Mouse (Mus musculus): ENCODE results near the gene Ms4a18.

- no peak for TF ChIP-seq CTCF (conservative IDR thresholded peaks at IDR 0.05; ENCODE audit: low read length)
- no peak for TF ChIP-seq NANOG (IDR thresholded peaks at IDR 0.05; ENCODE audit: borderline replicate concordance, low read length)
- no peak for TF ChIP-seq POU5F1 (IDR thresholded peaks at IDR 0.05; ENCODE audit: borderline replicate concordance, low read length)
Observed at GRCm38 (mm10) chr19:10993150-10993549, 24.7 kb downstream of the Ms4a18 start, which contains the start of gene Ms4a15.
